28 mouse cellular contexts compared by ENCODE assay signal in the genomic region with DNA sequence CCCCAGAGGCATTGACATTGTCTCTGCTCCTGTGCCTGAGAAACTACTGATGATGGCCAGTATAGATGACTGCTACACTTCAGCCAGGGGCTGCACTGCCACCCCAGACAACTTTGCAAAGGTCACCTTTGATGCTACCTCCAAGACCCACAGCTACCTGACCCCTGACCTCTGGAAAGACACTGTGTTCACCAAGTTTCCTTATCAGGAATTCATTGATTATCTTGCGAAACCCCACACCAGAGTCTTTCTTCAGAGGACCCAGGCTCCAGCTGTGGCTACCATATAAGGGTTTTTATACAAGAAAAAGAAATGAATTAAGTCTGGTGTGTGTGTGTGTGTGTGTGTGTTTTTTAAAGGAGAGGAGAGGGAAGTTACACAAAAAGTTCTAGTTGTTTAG.
"Had no signal": no experiment of that assay in that cellular context is flagged by ENCODE, and none has a peak within 500 bp of the region (broad histone marks: within the 10 kb centered on the region; RNA-seq: fewer than 3 reads in every experiment).

No protein-coding gene starts in this region.

- H3K36me3 ChIP-seq: embryonic facial prominence, embryonic 10.5 days; embryonic facial prominence, embryonic 12.5 days; embryonic facial prominence, embryonic 13.5 days; embryonic facial prominence, embryonic 15.5 days; forebrain, embryonic 10.5 days; forebrain, embryonic 12.5 days; forebrain, embryonic 15.5 days had no signal

- ATAC-seq: forebrain, embryonic 13.5 days; forebrain, embryonic 14.5 days; forebrain, embryonic 15.5 days; forebrain, embryonic 16.5 days; forebrain, postnatal 0 days had no signal

- H3K4me2 ChIP-seq: embryonic facial prominence, embryonic 12.5 days; embryonic facial prominence, embryonic 13.5 days; embryonic facial prominence, embryonic 15.5 days; forebrain, embryonic 12.5 days; forebrain, embryonic 13.5 days; forebrain, embryonic 15.5 days had no signal

- DNase-seq: cerebellum, adult 8-10 months; cerebellum, adult 9-10 months; cerebellum, adult 9-11 months; cerebellum, postnatal 10 days; cerebellum, postnatal 14 days; cerebellum, postnatal 25 days; cerebellum, postnatal 36 days; embryo, embryonic 11 days; forebrain, postnatal 0 days; gastrocnemius, adult 2 months; gastrocnemius, postnatal 10 days; gastrocnemius, postnatal 14 days; gastrocnemius, postnatal 25 days; gastrocnemius, postnatal 36 days; heart, adult 11 months; heart, adult 18-20 months; heart, adult 2 months had no signal

- H3K27ac ChIP-seq: embryonic facial prominence, embryonic 10.5 days; embryonic facial prominence, embryonic 12.5 days; embryonic facial prominence, embryonic 13.5 days; embryonic facial prominence, embryonic 15.5 days; forebrain, embryonic 10.5 days; forebrain, embryonic 12.5 days; forebrain, embryonic 13.5 days; forebrain, embryonic 15.5 days; gastrocnemius, adult 2 months; heart, adult 2 months had no signal

- H3K9ac ChIP-seq: embryonic facial prominence, embryonic 12.5 days; embryonic facial prominence, embryonic 13.5 days; embryonic facial prominence, embryonic 15.5 days; forebrain, embryonic 12.5 days; forebrain, embryonic 13.5 days; forebrain, embryonic 15.5 days; forebrain, postnatal 0 days had no signal

- H3K4me3 ChIP-seq: embryonic facial prominence, embryonic 10.5 days; embryonic facial prominence, embryonic 12.5 days; embryonic facial prominence, embryonic 13.5 days; embryonic facial prominence, embryonic 15.5 days; erythroblast, embryonic 14.5 days; forebrain, embryonic 10.5 days; forebrain, embryonic 12.5 days; forebrain, embryonic 13.5 days; forebrain, embryonic 15.5 days; gastrocnemius, adult 2 months; heart, adult 2 months had no signal

- H3K4me1 ChIP-seq: embryonic facial prominence, embryonic 12.5 days; embryonic facial prominence, embryonic 13.5 days; embryonic facial prominence, embryonic 15.5 days; forebrain, embryonic 12.5 days; forebrain, embryonic 13.5 days; forebrain, embryonic 15.5 days had no signal

- H3K27me3 ChIP-seq: embryonic facial prominence, embryonic 12.5 days; embryonic facial prominence, embryonic 13.5 days; embryonic facial prominence, embryonic 15.5 days; forebrain, embryonic 12.5 days; forebrain, embryonic 13.5 days; forebrain, embryonic 15.5 days had no signal

- H3K9me3 ChIP-seq: embryonic facial prominence, embryonic 10.5 days; embryonic facial prominence, embryonic 12.5 days; embryonic facial prominence, embryonic 13.5 days; embryonic facial prominence, embryonic 15.5 days; forebrain, embryonic 10.5 days; forebrain, embryonic 12.5 days; forebrain, embryonic 13.5 days; forebrain, embryonic 15.5 days had no signal
